Mouse (Mus musculus) E14TG2a.4 (cell line): ENCODE data around the gene Lrrc57.

Experiments used
- H3K27me3 ChIP-seq: 2 replicates; pipeline ENCODE4 v1.6.1; 2014; ENCODE audit warnings: low read length, control low read depth; ENCODE audit not compliant: insufficient read depth
- H3K36me3 ChIP-seq: 2 replicates; pipeline ENCODE4 v1.6.1; 2014; ENCODE audit warnings: low read length, control low read depth; ENCODE audit not compliant: insufficient read depth
- H3K4me1 ChIP-seq: replicated peaks from 2 replicates; pipeline ENCODE4 v1.6.1; 2014; ENCODE audit warnings: low read depth, low read length, control low read depth
- H3K4me3 ChIP-seq: replicated peaks from 2 replicates; pipeline ENCODE4 v1.5.1; 2014; ENCODE audit warnings: mild to moderate bottlenecking, low read length
- H3K9me3 ChIP-seq: 2 replicates; pipeline ENCODE4 v1.6.1; 2014; ENCODE audit warnings: low read length, control low read depth
- CTCF ChIP-seq: conservative IDR thresholded peaks from 2 replicates; pipeline ENCODE4 v1.5.1; 2014; ENCODE audit warnings: low read length
- NANOG ChIP-seq: IDR thresholded peaks from 2 replicates; pipeline ENCODE4 v1.6.1; 2014; ENCODE audit warnings: borderline replicate concordance, low read length, mixed read lengths
- POU5F1 ChIP-seq: IDR thresholded peaks from 2 replicates; pipeline ENCODE4 v1.6.1; 2014; ENCODE audit warnings: low read length, borderline replicate concordance

Lrrc57 gene

GRCm38 (mm10) chr2:120643836-120644235 lies 34.5 kb upstream of the Lrrc57 start:
- Histone ChIP-seq H3K27me3 (no peaks in the 10 kb centered on the region), H3K4me3 (no peak overlapping the region), H3K9me3 (no peaks in the 10 kb centered on the region), H3K4me1 (no peaks in the 10 kb centered on the region; the same call in 1 of the 2 replicates), H3K36me3 (no peaks in the 10 kb centered on the region)
- no peak for TF ChIP-seq NANOG
- no peak for TF ChIP-seq POU5F1
- no peak for TF ChIP-seq CTCF

- Histone ChIP-seq H3K9me3 (no peaks in the 10 kb centered on the region), H3K4me3 (no peak overlapping the region), H3K4me1 (no peaks in the 10 kb centered on the region), H3K36me3 (no peaks in the 10 kb centered on the region), H3K27me3 (no peaks in the 10 kb centered on the region)
- TF ChIP-seq POU5F1 (no peak), NANOG (no peak), CTCF (no peak)
Observed at GRCm38 (mm10) chr2:120640835-120641234, 31.5 kb upstream of the Lrrc57 start.

GRCm38 (mm10) chr2:120631957-120632356 lies 22.6 kb upstream of the Lrrc57 start:
- Histone ChIP-seq H3K9me3 (no peaks in the 10 kb centered on the region), H3K4me3 (no peak overlapping the region), H3K4me1 (peaks cover 20% of the 10 kb centered on the region), H3K36me3 (no peaks in the 10 kb centered on the region), H3K27me3 (peaks cover 5% of the 10 kb centered on the region; the same call in 1 of the 2 replicates)
- TF ChIP-seq CTCF (no peak), POU5F1 (no peak), NANOG (no peak)

GRCm38 (mm10) chr2:120631521-120631920 lies 22.2 kb upstream of the Lrrc57 start:
- H3K4me3 ChIP-seq = no peak overlapping the region
- H3K27me3 ChIP-seq = peaks cover 5% of the 10 kb centered on the region; the same call in 1 of the 2 replicates
- H3K4me1 ChIP-seq = peaks cover 20% of the 10 kb centered on the region
- no peaks in the 10 kb centered on the region for H3K9me3 ChIP-seq
- TF ChIP-seq CTCF = no peak
- no peak for TF ChIP-seq NANOG
- TF ChIP-seq POU5F1 = no peak
- H3K36me3 ChIP-seq = no peaks in the 10 kb centered on the region

- Histone ChIP-seq H3K4me3 (no peak overlapping the region), H3K4me1 (peaks cover 20% of the 10 kb centered on the region), H3K36me3 (no peaks in the 10 kb centered on the region), H3K27me3 (peaks cover 5% of the 10 kb centered on the region; the same call in 1 of the 2 replicates), H3K9me3 (no peaks in the 10 kb centered on the region)
- TF ChIP-seq CTCF (no peak), NANOG (no peak), POU5F1 (no peak)
Observed at GRCm38 (mm10) chr2:120630655-120631054, 21.3 kb upstream of the Lrrc57 start.

- Histone ChIP-seq H3K9me3 (no peaks in the 10 kb centered on the region), H3K4me3 (no peak overlapping the region), H3K36me3 (no peaks in the 10 kb centered on the region), H3K4me1 (peaks cover 20% of the 10 kb centered on the region), H3K27me3 (peaks cover 5% of the 10 kb centered on the region; the same call in 1 of the 2 replicates)
- TF ChIP-seq CTCF (no peak), POU5F1 (no peak), NANOG (no peak)
Observed at GRCm38 (mm10) chr2:120630246-120630645, 20.9 kb upstream of the Lrrc57 start.

- H3K4me1 ChIP-seq = peaks cover 20% of the 10 kb centered on the region
- no peaks in the 10 kb centered on the region for H3K9me3 ChIP-seq
- TF ChIP-seq POU5F1 (no peak), CTCF (no peak), NANOG (no peak)
Observed at GRCm38 (mm10) chr2:120628886-120629735, 19.8 kb upstream of the Lrrc57 start, which contains the start of gene Stard9. TSS of gene Stard9 (plus strand) at chr2:120629121.

GRCm38 (mm10) chr2:120628076-120628865 lies 19.0 kb upstream of the Lrrc57 start:
- peak overlapping the region; percentile 88 for H3K4me3 ChIP-seq
- peaks cover 20% of the 10 kb centered on the region for H3K4me1 ChIP-seq
- peaks cover 5% of the 10 kb centered on the region; the same call in 1 of the 2 replicates for H3K27me3 ChIP-seq
- no peaks in the 10 kb centered on the region for H3K9me3 ChIP-seq
- H3K36me3 ChIP-seq = no peaks in the 10 kb centered on the region
- TF ChIP-seq CTCF (no peak), NANOG (no peak), POU5F1 (no peak)

More at GRCm38 (mm10) chr2:120628886-120629735, 19.8 kb upstream of the Lrrc57 start, which contains the start of gene Stard9:
- peaks cover 5% of the 10 kb centered on the region; the same call in 1 of the 2 replicates for H3K27me3 ChIP-seq
- H3K4me3 ChIP-seq = peak within 1 kb of the TSS; percentile 88
- no peaks in the 10 kb centered on the region for H3K36me3 ChIP-seq
